ENCODE assay signal across 12 mouse cellular contexts in the genomic region with DNA sequence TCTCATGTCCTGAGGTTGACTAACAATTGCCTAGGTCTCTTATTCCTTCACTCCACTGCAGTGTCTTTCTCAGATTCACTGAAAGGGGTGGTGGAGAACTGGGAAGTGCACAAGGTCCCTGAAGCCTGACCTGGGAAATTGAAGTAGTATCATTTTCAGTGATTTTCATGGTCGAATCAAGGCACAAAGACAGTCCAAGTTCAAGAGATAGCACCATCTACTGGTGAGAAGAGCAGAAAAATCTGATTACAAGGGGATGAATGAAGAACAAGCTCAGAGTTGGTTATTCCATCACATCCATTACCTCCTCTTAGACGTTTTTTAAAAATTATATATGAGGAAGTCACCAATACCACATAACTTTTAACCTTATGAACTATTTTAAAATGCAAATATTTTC.
DNase-seq lines count a peak whose midpoint lies in the region; ATAC-seq and TF ChIP-seq lines count a peak whose summit lies in the region.
"Had no signal": no experiment of that assay in that cellular context is flagged by ENCODE, and none has a peak within 500 bp of the region (broad histone marks: within the 10 kb centered on the region; RNA-seq: fewer than 3 reads in every experiment).

No protein-coding gene starts in this region.

- 20% methylated on average over 2 of the region's 2 CpGs for WGBS in kidney, postnatal 0 days

- dilution Hi-C loops in CH12.LX (cut with MboI; ENCODE audit: extremely low pct_ligation_motif_present, extremely low pct_unique_long_range_greater_than_20kb, low sequenced_read_pairs), result no loop called here

- peak; percentile 69 for TF ChIP-seq CTCF in kidney, postnatal 0 days (IDR thresholded peaks at IDR 0.05; ENCODE audit: low read depth)
- peak in 1 of 2 experiments; percentile 65; a peak in 2 of 4 replicates for TF ChIP-seq CTCF in CH12.LX (conservative IDR thresholded peaks at IDR 0.05 in 1 of 2, IDR thresholded peaks at IDR 0.05 in 1 of 2; ENCODE audit: low read depth in 2 of 2, low read length in 2 of 2)

- TF ChIP-seq RAD21 in CH12.LX (IDR thresholded peaks at IDR 0.05; ENCODE audit: low read depth, low read length), result peak; percentile 43

- no peaks in the 10 kb centered on the region for H3K4me1 ChIP-seq in kidney, postnatal 0 days (replicated peaks; ENCODE audit: insufficient read depth, low read length)
- no peaks in the 10 kb centered on the region for H3K4me1 ChIP-seq in CH12.LX (ENCODE audit: control insufficient read depth in 1 of 2, insufficient read depth in 2 of 2)
- H3K4me1 ChIP-seq: embryonic facial prominence, embryonic 12.5 days; lung, embryonic 15.5 days had no signal

- no peak overlapping the region for H3K4me3 ChIP-seq in kidney, postnatal 0 days (replicated peaks; ENCODE audit: low read depth, low read length)
- H3K4me3 ChIP-seq in CH12.LX (replicated peaks in 1 of 3; ENCODE audit: low read depth in 2 of 3, low read length in 2 of 3, poor library complexity in 1 of 3), result no peak overlapping the region
- H3K4me3 ChIP-seq: embryonic facial prominence, embryonic 12.5 days; lung, embryonic 15.5 days; neural tube, embryonic 15.5 days had no signal

- no peaks in the 10 kb centered on the region for H3K79me2 ChIP-seq in CH12.LX (replicated peaks; ENCODE audit: control insufficient read depth, extremely low read depth, insufficient read depth, poor library complexity, severe bottlenecking)

- H3K9ac ChIP-seq in kidney, postnatal 0 days (ENCODE audit: low read depth, low read length), result no peak overlapping the region
- no peak overlapping the region for H3K9ac ChIP-seq in CH12.LX (ENCODE audit: insufficient read depth, low read depth)
- H3K9ac ChIP-seq: embryonic facial prominence, embryonic 12.5 days; hindbrain, embryonic 14.5 days; lung, embryonic 15.5 days; neural tube, embryonic 15.5 days had no signal

- no peaks in the 10 kb centered on the region for H3K27me3 ChIP-seq in kidney, postnatal 0 days (ENCODE audit: insufficient read depth, low read length)
- H3K27me3 ChIP-seq in CH12.LX (replicated peaks), result peaks cover 5% of the 10 kb centered on the region
- H3K27me3 ChIP-seq: embryonic facial prominence, embryonic 12.5 days; lung, embryonic 15.5 days; neural tube, embryonic 15.5 days had no signal

- no peaks in the 10 kb centered on the region for H3K36me3 ChIP-seq in kidney, postnatal 0 days (ENCODE audit: insufficient read depth, low read length)
- no peaks in the 10 kb centered on the region for H3K36me3 ChIP-seq in CH12.LX (replicated peaks in 1 of 2; ENCODE audit: control insufficient read depth in 1 of 2, insufficient read depth in 1 of 2, low read length in 1 of 2)
- H3K36me3 ChIP-seq: embryonic facial prominence, embryonic 12.5 days; lung, embryonic 15.5 days; neural tube, embryonic 15.5 days had no signal

- in situ Hi-C loops in CH12.LX (cut with MboI; ENCODE audit: low pct_ligation_motif_present, low pct_unique_long_range_greater_than_20kb, low sequenced_read_pairs), result no loop called here

- no peak for TF ChIP-seq EP300 in CH12.LX (IDR thresholded peaks at IDR 0.05; ENCODE audit: low read length)

- no peak for ATAC-seq in kidney, postnatal 0 days (replicated peaks; ENCODE audit: low FRiP score, low read depth)
- peak; percentile 72 to 74; a peak in 3 of 4 replicates for ATAC-seq in hematopoietic stem cell, adult 5-6 weeks (replicated peaks in 1 of 2; ENCODE audit: insufficient read depth in 1 of 2, low FRiP score in 2 of 2, low TSS enrichment in 1 of 2, low read depth in 1 of 2, poor library complexity in 2 of 2, severe bottlenecking in 2 of 2)

- TF ChIP-seq POLR2A in CH12.LX (IDR thresholded peaks at IDR 0.05; ENCODE audit: low read depth, low read length), result no peak

- peak; percentile 69 for DNase-seq in kidney, postnatal 0 days (ENCODE audit: low spot score)
- no peak for DNase-seq in kidney, adult 8-10 months
- peak; percentile 14 for DNase-seq in CD4-positive helper T cell, adult 2 months (ENCODE audit: low read depth, low spot score)
- peak; percentile 22 for DNase-seq in CH12.LX (ENCODE audit: extremely low read depth)
- DNase-seq in ovary, postnatal 10 days (ENCODE audit: low spot score), result no peak
- DNase-seq in T-cell, adult 2 months (ENCODE audit: low spot score), result no peak
- DNase-seq: adrenal gland, adult 2 months had no signal

- no peak overlapping the region for H3K4me2 ChIP-seq in kidney, postnatal 0 days (ENCODE audit: low read length)
- no peak overlapping the region for H3K4me2 ChIP-seq in CH12.LX (ENCODE audit: insufficient read depth, low read depth, poor library complexity, severe bottlenecking)
- H3K4me2 ChIP-seq: embryonic facial prominence, embryonic 12.5 days; hindbrain, embryonic 14.5 days; lung, embryonic 15.5 days; neural tube, embryonic 15.5 days had no signal

- H3K9me3 ChIP-seq in kidney, postnatal 0 days (replicated peaks; ENCODE audit: low read length), result no peaks in the 10 kb centered on the region
- no peaks in the 10 kb centered on the region for H3K9me3 ChIP-seq in CH12.LX (replicated peaks; ENCODE audit: low read length)
- H3K9me3 ChIP-seq: embryonic facial prominence, embryonic 12.5 days; lung, embryonic 15.5 days; neural tube, embryonic 15.5 days had no signal

- no peak overlapping the region for H3K27ac ChIP-seq in kidney, postnatal 0 days
- H3K27ac ChIP-seq in CH12.LX (ENCODE audit: insufficient read depth, low read depth), result no peak overlapping the region
- H3K27ac ChIP-seq: embryonic facial prominence, embryonic 12.5 days; hindbrain, embryonic 14.5 days; lung, embryonic 15.5 days; neural tube, embryonic 15.5 days had no signal

TF ChIP-seq in CH12.LX, 34 proteins besides CTCF, POLR2A, EP300 and RAD21:
- peak; percentile 60 for TF ChIP-seq SMC3 (IDR thresholded peaks at IDR 0.05; ENCODE audit: low read depth, low read length)
- TF ChIP-seq KAT2A (IDR thresholded peaks at IDR 0.05; ENCODE audit: insufficient replicate concordance, low read length), result no peak
TF ChIP-seq in CH12.LX: peak in this region for 1.

Comparison
In these comparisons a context has a peak if more than half of its experiments do, and no peak if none do; other contexts are left out.
1. DNase-seq: peak in kidney, postnatal 0 days (single experiment), CD4-positive helper T cell, adult 2 months (single experiment) and CH12.LX (single experiment); none in kidney, adult 8-10 months (0 of 2), ovary, postnatal 10 days (single experiment) and T-cell, adult 2 months (single experiment).